Comparison of ENCODE assay signal across 26 mouse cellular contexts in the genomic region with DNA sequence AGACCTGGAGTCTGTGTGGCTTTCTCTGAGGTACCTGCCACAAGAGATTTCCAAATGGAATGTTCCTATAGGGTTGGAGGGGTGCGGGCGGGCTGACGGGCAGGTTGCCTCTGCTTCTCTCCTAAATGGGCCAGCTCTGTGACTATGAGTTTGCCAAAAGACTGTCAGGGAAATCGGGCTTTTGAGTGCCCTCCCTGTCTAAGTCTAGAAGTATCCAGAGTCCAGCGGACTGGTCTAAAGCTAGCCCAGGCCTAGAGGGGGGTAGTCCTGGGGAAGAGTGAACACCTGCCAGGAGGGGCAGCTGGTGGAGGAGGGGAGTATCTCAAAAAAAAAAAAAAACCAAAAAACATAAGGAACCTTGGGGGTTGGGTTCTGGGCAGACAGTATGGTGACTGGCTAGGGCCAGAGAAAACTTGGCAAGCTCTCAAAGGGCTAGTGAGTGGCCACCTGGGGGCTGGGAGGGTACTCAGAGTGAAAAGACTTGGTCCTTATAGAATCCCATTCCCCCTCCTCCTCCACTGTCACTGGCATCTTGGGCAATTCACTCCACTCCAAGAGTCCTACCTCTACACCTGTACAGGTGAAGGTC. TPM values are rescaled to one million over a fixed set of nuclear protein-coding genes. Genes with fewer than 3 reads are reported as not detected.
DNase-seq lines count a peak whose midpoint lies in the region; ATAC-seq and TF ChIP-seq lines count a peak whose summit lies in the region.
"Had no signal": no experiment of that assay in that cellular context is flagged by ENCODE, and none has a peak within 500 bp of the region (broad histone marks: within the 10 kb centered on the region; RNA-seq: fewer than 3 reads in every experiment).

No protein-coding gene starts in this region.

- intact Hi-C loops in gastrocnemius, adult 2 months (cut with DNase I) = no loop called here
- intact Hi-C loops in gastrocnemius, postnatal 14 days (cut with DNase I; ENCODE audit: low total_unique reads) = no loop called here

- TF ChIP-seq CTCF in gastrocnemius, adult 2 months (IDR thresholded peaks at IDR 0.05) = no peak
- no peak for TF ChIP-seq CTCF in layer of hippocampus, adult 2 months (conservative IDR thresholded peaks at IDR 0.05)

- H3K4me3 ChIP-seq in gastrocnemius, adult 2 months = no peak overlapping the region
- H3K4me3 ChIP-seq in hindbrain, embryonic 15.5 days = no peak overlapping the region
- no peak overlapping the region for H3K4me3 ChIP-seq in hindbrain, embryonic 11.5 days (ENCODE audit: low read depth, low read length)
- no peak overlapping the region for H3K4me3 ChIP-seq in layer of hippocampus, adult 2 months
- no peak overlapping the region for H3K4me3 ChIP-seq in brown adipose tissue, adult 24 weeks (ENCODE audit: insufficient read depth, low read depth, low read length)
- H3K4me3 ChIP-seq: embryonic facial prominence, embryonic 12.5 days; embryonic facial prominence, embryonic 15.5 days; heart, embryonic 12.5 days; heart, embryonic 15.5 days had no signal

- no peak for DNase-seq in gastrocnemius, adult 2 months
- no peak for DNase-seq in gastrocnemius, postnatal 14 days
- no peak for DNase-seq in hindbrain, embryonic 11.5 days (ENCODE audit: low spot score)
- no peak for DNase-seq in layer of hippocampus, adult 2 months (ENCODE audit: low spot score in 2 of 2)
- no peak for DNase-seq in layer of hippocampus, adult 11-12 months (ENCODE audit: low spot score)
- DNase-seq in adipocyte (ENCODE audit: low spot score) = no peak
- DNase-seq: adrenal gland, adult 8-10 months; adrenal gland, postnatal 25 days; cerebellum, adult 11 months; cerebellum, adult 2 months; cerebellum, postnatal 25 days; forebrain, postnatal 0 days; gastrocnemius, postnatal 36 days; heart, postnatal 10 days; heart, postnatal 36 days; kidney, adult 2 months had no signal

- H3K36me3 ChIP-seq in hindbrain, embryonic 15.5 days = no peaks in the 10 kb centered on the region
- no peaks in the 10 kb centered on the region for H3K36me3 ChIP-seq in hindbrain, embryonic 11.5 days (ENCODE audit: control insufficient read depth, insufficient read depth, low read length)
- H3K36me3 ChIP-seq: embryonic facial prominence, embryonic 12.5 days; embryonic facial prominence, embryonic 15.5 days; heart, embryonic 15.5 days had no signal

- peak; percentile 27; the same call in 1 of the 2 replicates for ATAC-seq in hindbrain, embryonic 15.5 days (ENCODE audit: low FRiP score, low read depth)
- ATAC-seq in hindbrain, embryonic 11.5 days (ENCODE audit: low FRiP score) = no peak
- ATAC-seq: CD4-positive, CD25-positive, alpha-beta regulatory T cell, adult 4 months; forebrain, embryonic 14.5 days; forebrain, postnatal 0 days; intestine, postnatal 0 days had no signal

- H3K4me2 ChIP-seq in hindbrain, embryonic 15.5 days = no peak overlapping the region
- no peak overlapping the region for H3K4me2 ChIP-seq in hindbrain, embryonic 11.5 days (replicated peaks; ENCODE audit: low read depth, low read length)
- H3K4me2 ChIP-seq: embryonic facial prominence, embryonic 12.5 days; embryonic facial prominence, embryonic 15.5 days; heart, embryonic 12.5 days; heart, embryonic 15.5 days had no signal

- peak overlapping the region; percentile 83 for H3K27ac ChIP-seq in gastrocnemius, adult 2 months
- H3K27ac ChIP-seq in hindbrain, embryonic 15.5 days (replicated peaks) = no peak overlapping the region
- H3K27ac ChIP-seq in hindbrain, embryonic 11.5 days (ENCODE audit: low read depth, low read length) = no peak overlapping the region
- peak overlapping the region; percentile 10; the same call in 1 of the 2 replicates for H3K27ac ChIP-seq in layer of hippocampus, adult 2 months
- H3K27ac ChIP-seq in brown adipose tissue, adult 24 weeks (replicated peaks; ENCODE audit: low read depth, low read length) = peak overlapping the region; percentile 33
- H3K27ac ChIP-seq: embryonic facial prominence, embryonic 12.5 days; embryonic facial prominence, embryonic 15.5 days; heart, embryonic 15.5 days had no signal

- H3K4me1 ChIP-seq in hindbrain, embryonic 15.5 days (replicated peaks) = peaks cover 39% of the 10 kb centered on the region
- H3K4me1 ChIP-seq in hindbrain, embryonic 11.5 days (replicated peaks; ENCODE audit: control insufficient read depth, insufficient read depth, low read length) = no peaks in the 10 kb centered on the region; the same call in 1 of the 2 replicates
- H3K4me1 ChIP-seq in brown adipose tissue, adult 24 weeks (ENCODE audit: control insufficient read depth, insufficient read depth, insufficient read length, low read length) = peaks cover 60% of the 10 kb centered on the region

- H3K9ac ChIP-seq in hindbrain, embryonic 15.5 days = no peak overlapping the region
- H3K9ac ChIP-seq in hindbrain, embryonic 11.5 days (ENCODE audit: low read depth, low read length) = no peak overlapping the region
- H3K9ac ChIP-seq: embryonic facial prominence, embryonic 12.5 days; embryonic facial prominence, embryonic 15.5 days; forebrain, postnatal 0 days; heart, embryonic 12.5 days; heart, embryonic 15.5 days had no signal

- WGBS in hindbrain, embryonic 15.5 days = 73% methylated on average over 5 of the region's 5 CpGs
- WGBS in hindbrain, embryonic 11.5 days = 77% methylated on average over 5 of the region's 5 CpGs

- no peaks in the 10 kb centered on the region for H3K27me3 ChIP-seq in hindbrain, embryonic 15.5 days
- H3K27me3 ChIP-seq in hindbrain, embryonic 11.5 days (ENCODE audit: control insufficient read depth, insufficient read depth, low read length) = no peaks in the 10 kb centered on the region
- H3K27me3 ChIP-seq: embryonic facial prominence, embryonic 12.5 days; embryonic facial prominence, embryonic 15.5 days; heart, embryonic 12.5 days; heart, embryonic 15.5 days had no signal

- no peaks in the 10 kb centered on the region for H3K9me3 ChIP-seq in hindbrain, embryonic 15.5 days
- H3K9me3 ChIP-seq in hindbrain, embryonic 11.5 days (ENCODE audit: control insufficient read depth, low read length) = no peaks in the 10 kb centered on the region
- H3K9me3 ChIP-seq: embryonic facial prominence, embryonic 12.5 days; embryonic facial prominence, embryonic 15.5 days; heart, embryonic 12.5 days; heart, embryonic 15.5 days had no signal

RNA-seq across cellular contexts. Expression of gene Timp3, which starts 18.5 kb away (rescaled TPM):
- 10 to 100 TPM; 71.5 to 81.6 TPM for total RNA-seq in gastrocnemius, adult 2 months (2021)
- 10 to 100 TPM; 80.1 to 91.6 TPM for total RNA-seq in gastrocnemius, postnatal 14 days (2021)
- polyA plus RNA-seq in hindbrain, embryonic 15.5 days (2015; fragmentation: Nextera tagmentation; extraction: Ambion mirVana) = 42.2 and 47.0 TPM in 2 replicates
- 31.6 and 32.8 TPM in 2 replicates for polyA plus RNA-seq in hindbrain, embryonic 11.5 days (2014; fragmentation: Nextera tagmentation; extraction: Ambion mirVana)
- total RNA-seq in layer of hippocampus, adult 2 months (2021) = 10 to 100 TPM; 61.8 to 62.0 TPM
- 63.4 and 130 TPM in 2 replicates for polyA plus RNA-seq in brown adipose tissue, adult 24 weeks (2012; ENCODE audit: insufficient read depth, insufficient read length, missing spikeins)
- total RNA-seq: MEL had no signal
- polyA plus RNA-seq: CD4-positive, CD25-positive, alpha-beta regulatory T cell, adult 4 months had no signal

Comparison
In these comparisons a context has a peak if more than half of its experiments do, and no peak if none do; other contexts are left out.
1. H3K27ac ChIP-seq: peak in gastrocnemius, adult 2 months (single experiment), layer of hippocampus, adult 2 months (single experiment) and brown adipose tissue, adult 24 weeks (single experiment); none in hindbrain, embryonic 15.5 days (single experiment) and hindbrain, embryonic 11.5 days (single experiment).